Mouse (Mus musculus) G1E (cell line): ENCODE measurements at regions not wholly inside any gene's neighbourhood (a gene's known extent, or its start where the extent isn't known, plus 50 kb on each side); places are given as distances from the start of the nearest gene placed in this dataset.

Experiments used
- ATAC-seq: 2 replicates; pipeline ENCODE4 v1.8.0; 2016; ENCODE audit warnings: mild to moderate bottlenecking; ENCODE audit not compliant: insufficient number of reproducible peaks, poor library complexity, low FRiP score, severe bottlenecking; ENCODE audit errors: extremely low read depth
- DNase-seq: peaks from one replicate; pipeline ENCODE4 v3.0.0; 2012; ENCODE audit warnings: low spot score
- H3K27me3 ChIP-seq: 2 replicates; pipeline ENCODE4 v1.6.1; 2012; ENCODE audit warnings: mild to moderate bottlenecking, low read length, inconsistent platforms; ENCODE audit not compliant: insufficient read depth
- H3K36me3 ChIP-seq: replicated peaks from 2 replicates; pipeline ENCODE3; 2012; ENCODE audit warnings: mild to moderate bottlenecking, inconsistent platforms
- H3K4me1 ChIP-seq: 2 replicates; pipeline ENCODE4 v1.6.1; 2012; ENCODE audit warnings: low read depth, low read length, inconsistent platforms, mixed read lengths; ENCODE audit not compliant: insufficient read depth
- H3K4me3 ChIP-seq: 2 replicates; pipeline ENCODE4 v1.5.1; 2012; ENCODE audit warnings: low read depth, mild to moderate bottlenecking, inconsistent platforms, low read length, moderate library complexity, mixed read lengths
- H3K9me3 ChIP-seq: replicated peaks from 2 replicates; pipeline ENCODE4 v1.6.1; 2012; ENCODE audit warnings: inconsistent platforms
- CTCF ChIP-seq: IDR thresholded peaks from 2 replicates; pipeline ENCODE4 v1.5.1; 2012; ENCODE audit warnings: low read depth, low read length, inconsistent platforms, mixed read lengths
- GATA1 ChIP-seq: IDR thresholded peaks from 2 replicates; pipeline ENCODE4 v1.6.1; 2012; ENCODE audit warnings: borderline replicate concordance, low read length, inconsistent platforms, mixed read lengths
- GATA2 ChIP-seq: IDR thresholded peaks from 2 replicates; pipeline ENCODE4 v1.6.1; 2012; ENCODE audit warnings: low read depth, low read length, inconsistent platforms, borderline replicate concordance
- POLR2AphosphoS5 ChIP-seq: IDR thresholded peaks from 2 replicates; pipeline ENCODE4 v1.6.1; 2012; ENCODE audit warnings: low read depth, low read length, inconsistent platforms; ENCODE audit not compliant: insufficient replicate concordance
- TAL1 ChIP-seq: conservative IDR thresholded peaks from 2 replicates; pipeline ENCODE4 v1.6.1; 2012; ENCODE audit warnings: low read depth, low read length, inconsistent platforms, mixed read lengths

- DNase-seq (no peak), ATAC-seq (no peak)
- Histone ChIP-seq H3K27me3 (peaks cover 9% of the 10 kb centered on the region), H3K36me3 (no peaks in the 10 kb centered on the region), H3K4me1 (peaks cover 3% of the 10 kb centered on the region), H3K4me3 (no peak overlapping the region), H3K9me3 (no peaks in the 10 kb centered on the region)
- TF ChIP-seq GATA1 = no peak
- no peak for TF ChIP-seq POLR2AphosphoS5
- no peak for TF ChIP-seq GATA2
- no peak for TF ChIP-seq TAL1
- TF ChIP-seq CTCF = no peak
These were observed 84.2 kb upstream of the Tnfaip3 start for GRCm38 (mm10) chr10:19099369-19100285.

DNA sequence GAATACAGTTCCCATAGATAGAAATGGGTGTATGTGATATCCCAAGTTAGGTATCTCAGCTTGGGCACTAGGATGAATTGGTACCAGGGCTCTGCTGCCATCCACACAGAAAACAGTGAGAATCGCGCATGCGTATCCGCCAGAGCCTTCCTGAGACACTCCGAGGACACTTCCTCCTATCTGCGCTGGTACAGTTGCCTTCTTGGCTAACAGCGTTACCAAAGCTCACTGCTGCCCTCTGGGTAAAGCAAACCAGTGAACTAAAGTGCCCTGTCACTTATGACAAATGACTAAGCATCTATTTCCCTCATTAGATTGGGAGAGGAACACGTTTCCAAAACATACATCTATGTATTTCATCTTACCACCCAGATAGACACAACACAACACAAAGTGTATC is 78.8 kb upstream of the Tnfaip3 start:
- DNase-seq = peak; percentile 68
- peak; percentile 96 for ATAC-seq
- Histone ChIP-seq H3K4me1 (peaks cover 29% of the 10 kb centered on the region), H3K36me3 (no peaks in the 10 kb centered on the region), H3K9me3 (no peaks in the 10 kb centered on the region), H3K27me3 (peaks cover 3% of the 10 kb centered on the region), H3K4me3 (no peak overlapping the region)
- TF ChIP-seq TAL1 (no peak), CTCF (0 out of 2 replicates have a peak, but pooled peaks have one; percentile 7)

GRCm38 (mm10) chr10:19093689-19094088 is 78.2 kb upstream of the Tnfaip3 start:
- Histone ChIP-seq H3K36me3 (no peaks in the 10 kb centered on the region), H3K27me3 (no peaks in the 10 kb centered on the region; the same call in 1 of the 2 replicates), H3K9me3 (no peaks in the 10 kb centered on the region), H3K4me3 (no peak overlapping the region), H3K4me1 (peaks cover 29% of the 10 kb centered on the region)
- ATAC-seq (no peak), DNase-seq (no peak)
- no peak for TF ChIP-seq GATA1
- no peak for TF ChIP-seq CTCF
- TF ChIP-seq POLR2AphosphoS5 = no peak
- no peak for TF ChIP-seq GATA2
- TF ChIP-seq TAL1 = no peak

DNA sequence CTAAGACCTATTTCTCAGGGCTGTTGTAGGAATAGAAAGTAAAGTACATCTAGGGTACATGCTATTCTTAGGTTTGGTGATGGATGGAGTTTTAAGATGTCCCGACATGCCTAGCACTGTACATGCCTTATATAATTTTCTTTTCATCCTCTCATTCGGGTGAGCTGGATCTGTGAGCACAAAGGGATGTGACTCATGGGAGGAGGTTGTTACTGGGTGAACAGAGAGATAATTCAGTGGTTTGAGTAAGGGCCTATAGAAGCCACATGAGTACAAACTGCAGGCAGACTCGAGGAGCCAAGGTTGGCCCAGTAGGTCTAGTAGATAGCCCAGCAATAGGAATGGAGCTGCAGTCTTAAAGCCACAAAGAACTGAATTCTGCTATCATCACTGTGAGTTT is 76.5 kb upstream of the Tnfaip3 start:
- no peaks in the 10 kb centered on the region; the same call in 1 of the 2 replicates for H3K27me3 ChIP-seq
- no peaks in the 10 kb centered on the region for H3K36me3 ChIP-seq
- H3K9me3 ChIP-seq = no peaks in the 10 kb centered on the region
- no peak overlapping the region for H3K4me3 ChIP-seq
- TF ChIP-seq TAL1 (no peak), CTCF (no peak)
- DNase-seq = no peak
- ATAC-seq = no peak
- peaks cover 29% of the 10 kb centered on the region for H3K4me1 ChIP-seq

GRCm38 (mm10) chr10:19091110-19091509 is 75.7 kb upstream of the Tnfaip3 start:
- no peak for ATAC-seq
- Histone ChIP-seq H3K4me1 (peaks cover 29% of the 10 kb centered on the region), H3K27me3 (no peaks in the 10 kb centered on the region; the same call in 1 of the 2 replicates), H3K36me3 (no peaks in the 10 kb centered on the region), H3K4me3 (no peak overlapping the region), H3K9me3 (no peaks in the 10 kb centered on the region)
- DNase-seq = no peak
- TF ChIP-seq POLR2AphosphoS5 (no peak), TAL1 (no peak), GATA1 (no peak), GATA2 (no peak), CTCF (no peak)

DNA sequence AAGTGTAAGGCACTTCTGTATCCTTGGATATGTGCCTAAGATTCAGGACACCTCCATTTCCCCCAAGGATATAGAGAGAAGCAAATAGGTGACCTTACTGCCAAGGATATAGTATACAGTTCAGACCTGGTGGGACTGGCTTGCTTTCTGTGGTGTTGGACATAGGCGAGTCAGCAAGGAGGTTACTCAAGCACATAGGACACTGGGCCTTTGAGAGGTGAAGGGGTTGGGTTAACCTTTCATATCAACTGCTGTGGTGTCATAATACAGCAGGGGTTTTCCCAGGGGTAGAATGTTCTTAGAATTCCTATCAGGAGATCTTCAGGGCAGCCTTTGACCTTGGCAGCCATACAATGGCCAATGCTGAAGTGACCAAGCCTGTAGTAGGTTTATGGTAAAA is 71.5 kb upstream of the Tnfaip3 start:
- Histone ChIP-seq H3K27me3 (no peaks in the 10 kb centered on the region; the same call in 1 of the 2 replicates), H3K9me3 (no peaks in the 10 kb centered on the region), H3K36me3 (no peaks in the 10 kb centered on the region), H3K4me3 (no peak overlapping the region), H3K4me1 (peaks cover 10% of the 10 kb centered on the region; the same call in 1 of the 2 replicates)
- DNase-seq = no peak
- TF ChIP-seq GATA2 (no peak), POLR2AphosphoS5 (no peak), CTCF (no peak), TAL1 (no peak), GATA1 (no peak)
- ATAC-seq = no peak

DNA sequence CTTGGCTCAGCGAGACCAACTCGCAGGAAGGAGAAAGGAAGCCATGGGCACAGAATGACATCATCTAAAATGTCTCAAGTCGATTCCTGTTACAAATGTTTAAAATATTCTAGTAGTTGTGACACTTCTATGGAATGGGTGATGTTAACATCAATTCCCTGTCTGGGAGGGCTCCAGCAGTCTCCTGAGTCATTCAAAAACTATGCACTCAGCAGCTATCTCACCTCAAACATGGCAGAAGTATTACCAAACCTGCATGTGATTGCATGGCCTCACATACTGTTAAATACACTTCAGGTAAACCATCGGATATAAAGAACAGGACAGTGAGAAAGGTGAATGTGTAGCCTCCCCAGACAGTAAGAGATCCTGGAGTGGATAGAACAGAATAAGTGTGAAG is 66.7 kb upstream of the Tnfaip3 start:
- no peak overlapping the region for H3K4me3 ChIP-seq
- no peaks in the 10 kb centered on the region for H3K9me3 ChIP-seq
- ATAC-seq = no peak
- H3K4me1 ChIP-seq = no peaks in the 10 kb centered on the region
- H3K27me3 ChIP-seq = no peaks in the 10 kb centered on the region
- TF ChIP-seq POLR2AphosphoS5 (no peak), CTCF (no peak), TAL1 (no peak), GATA1 (no peak), GATA2 (no peak)
- H3K36me3 ChIP-seq = no peaks in the 10 kb centered on the region
- DNase-seq = no peak
